Mouse (Mus musculus): Measurements from ENCODE around the gene Arid5a.

The Arid5a gene

GRCm38 (mm10) chr1:36307495-36308280 is at the start of gene Arid5a:
Gene Arid5a (plus strand): TSS chr1:36307733.
- DNase-seq = peak; percentile 89

- DNase-seq = no peak
Measured at GRCm38 (mm10) chr1:36258631-36259030, 48.9 kb upstream of the Arid5a start.

GRCm38 (mm10) chr1:36259281-36259680 is 48.3 kb upstream of the Arid5a start:
- no peak for DNase-seq

- DNase-seq = no peak
Measured at GRCm38 (mm10) chr1:36260418-36260817, 47.1 kb upstream of the Arid5a start.

- no peak for DNase-seq
Measured at GRCm38 (mm10) chr1:36261708-36262504, 45.6 kb upstream of the Arid5a start.

GRCm38 (mm10) chr1:36263833-36264488 is 43.6 kb upstream of the Arid5a start:
- DNase-seq = peak; percentile 69

- DNase-seq = no peak
Measured at GRCm38 (mm10) chr1:36266293-36266692, 41.2 kb upstream of the Arid5a start.

- no peak for DNase-seq
Measured at GRCm38 (mm10) chr1:36267595-36267994, 39.9 kb upstream of the Arid5a start.

- no peak for DNase-seq
Measured at GRCm38 (mm10) chr1:36269121-36269795, 38.3 kb upstream of the Arid5a start.

- no peak for DNase-seq
Measured at GRCm38 (mm10) chr1:36270666-36271065, 36.9 kb upstream of the Arid5a start.

- no peak for DNase-seq
Measured at GRCm38 (mm10) chr1:36271516-36272230, 35.9 kb upstream of the Arid5a start.

GRCm38 (mm10) chr1:36272546-36272945 is 35.0 kb upstream of the Arid5a start:
- DNase-seq = peak; percentile 52

- DNase-seq = peak; percentile 47
Measured at GRCm38 (mm10) chr1:36273288-36273687, 34.2 kb upstream of the Arid5a start.

GRCm38 (mm10) chr1:36274455-36274854 is 33.1 kb upstream of the Arid5a start, which contains the start of gene Neurl3:
Gene Neurl3 (minus strand): TSS chr1:36274679.
- no peak for DNase-seq

- no peak for DNase-seq
Measured at GRCm38 (mm10) chr1:36275635-36276389, 31.7 kb upstream of the Arid5a start.

- DNase-seq = peak; percentile 90
Measured at GRCm38 (mm10) chr1:36277267-36278060, 30.1 kb upstream of the Arid5a start.

- DNase-seq = peak; percentile 92
Measured at GRCm38 (mm10) chr1:36279202-36279601, 28.3 kb upstream of the Arid5a start.

GRCm38 (mm10) chr1:36280938-36281337 is 26.6 kb upstream of the Arid5a start:
- DNase-seq = no peak

GRCm38 (mm10) chr1:36281849-36282248 is 25.7 kb upstream of the Arid5a start:
- DNase-seq = no peak

- no peak for DNase-seq
Measured at GRCm38 (mm10) chr1:36293470-36293869, 14.1 kb upstream of the Arid5a start.

Data from lung, postnatal 14 days (tissue).